Mouse (Mus musculus): ENCODE measurements at regions not wholly inside any gene's neighbourhood (a gene's known extent, or its start where the extent isn't known, plus 50 kb on each side); places are given as distances from the start of the nearest gene placed in this dataset.

GRCm38 (mm10) chr10:38147421-38147820, 674.2 kb downstream of the Rfpl4b start:
- DNase-seq (ENCODE audit: low read depth in 1 of 2, low spot score in 2 of 2): no peak

- no peak for DNase-seq (ENCODE audit: low read depth in 1 of 2, low spot score in 2 of 2)
Observed at GRCm38 (mm10) chr10:38139196-38139595, 682.4 kb downstream of the Rfpl4b start.

DNA sequence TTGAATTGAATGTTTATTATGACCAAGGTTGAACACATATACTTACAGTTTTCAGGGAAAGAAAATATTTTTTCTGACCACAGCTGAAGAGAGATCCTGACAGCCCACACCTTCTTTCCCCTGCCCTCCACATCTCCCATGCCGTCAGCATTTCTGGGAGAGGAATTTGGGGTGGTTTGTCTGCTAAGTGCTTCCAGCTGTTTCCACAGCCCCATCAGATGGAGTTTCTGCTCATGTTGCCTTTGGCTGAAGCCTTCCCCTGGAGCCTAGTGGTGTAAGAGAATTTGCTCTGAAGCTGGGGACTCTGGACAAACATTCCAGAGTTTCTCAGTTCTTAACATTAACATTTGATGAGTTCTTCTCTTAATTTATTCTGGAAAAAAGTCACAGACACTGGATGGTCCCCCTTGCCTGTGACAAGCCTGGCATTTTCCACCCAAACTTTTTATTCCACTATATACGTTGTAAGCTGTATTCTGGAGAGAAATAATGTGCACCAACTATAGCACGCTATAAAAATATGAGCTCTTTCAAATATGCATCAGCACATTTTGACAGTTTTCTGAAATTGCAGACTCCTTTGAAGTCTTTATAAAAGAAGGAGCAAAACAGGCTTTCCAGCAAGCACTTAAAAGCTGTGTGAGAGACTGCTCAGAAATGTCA, 699.5 kb downstream of the Rfpl4b start:
- no peak for DNase-seq (ENCODE audit: low read depth in 1 of 2, low spot score in 2 of 2)

DNA sequence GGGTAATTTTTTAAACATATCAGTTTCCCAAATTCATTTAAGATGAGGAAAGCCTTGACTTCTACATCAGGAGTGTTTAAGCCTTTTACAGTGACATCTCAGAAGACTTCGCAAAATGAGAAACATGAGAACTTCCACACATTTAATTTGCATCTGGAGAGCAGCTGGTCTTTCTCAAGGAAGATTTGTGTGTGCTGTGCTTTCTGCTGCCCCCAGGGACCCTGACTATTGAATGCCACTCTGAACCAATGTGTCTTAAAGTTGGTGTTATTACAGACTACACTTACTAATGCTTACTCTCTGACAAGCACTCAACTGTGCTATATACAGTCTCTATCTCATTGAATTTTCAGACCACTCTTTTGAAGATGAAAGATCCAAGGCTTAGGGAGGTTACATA, 703.0 kb downstream of the Rfpl4b start:
- no peak for DNase-seq (ENCODE audit: low read depth in 1 of 2, low spot score in 2 of 2)

DNA sequence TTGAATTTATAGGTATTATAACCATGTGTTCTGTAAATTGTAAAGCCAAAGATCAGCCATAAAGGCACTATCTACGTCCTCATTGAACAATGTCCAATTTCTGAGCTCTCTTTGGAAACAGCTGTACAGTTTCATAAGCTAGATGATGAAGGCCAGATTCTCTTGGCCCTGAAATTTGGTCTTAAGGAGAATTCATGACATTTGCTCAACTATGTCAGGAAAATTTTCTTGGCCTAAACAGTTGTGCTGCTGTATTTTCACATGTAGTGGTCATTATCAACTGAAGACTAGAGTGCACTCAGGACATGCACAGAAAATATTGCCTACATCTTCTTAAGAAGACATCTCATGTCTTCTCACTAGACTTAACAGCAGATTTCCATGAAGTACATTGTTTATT, 705.1 kb downstream of the Rfpl4b start:
- no peak for DNase-seq (ENCODE audit: low read depth in 1 of 2, low spot score in 2 of 2)

- no peak for DNase-seq (ENCODE audit: low read depth in 1 of 2, low spot score in 2 of 2)
Observed at GRCm38 (mm10) chr10:38114194-38114593, 707.4 kb downstream of the Rfpl4b start.

DNA sequence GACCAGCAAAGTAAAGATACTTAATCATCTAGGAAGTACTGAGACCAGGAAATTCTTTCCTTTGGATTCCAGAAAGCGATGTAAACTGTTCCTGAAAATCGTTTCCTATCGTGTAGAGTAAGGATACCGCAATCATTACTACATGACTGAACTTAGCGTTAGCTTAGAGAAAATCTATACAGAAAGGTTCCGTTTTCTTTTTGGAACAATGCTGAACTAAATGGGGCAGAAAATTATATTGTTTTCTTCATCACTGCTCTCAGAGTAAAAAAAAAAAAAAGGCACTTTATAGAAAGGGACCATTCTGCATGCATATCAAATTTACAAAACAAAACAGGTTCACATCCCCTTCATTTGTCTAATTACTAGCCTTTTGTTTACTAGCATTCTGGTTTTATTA, 713.0 kb downstream of the Rfpl4b start:
- no peak for DNase-seq (ENCODE audit: low read depth in 1 of 2, low spot score in 2 of 2)

DNA sequence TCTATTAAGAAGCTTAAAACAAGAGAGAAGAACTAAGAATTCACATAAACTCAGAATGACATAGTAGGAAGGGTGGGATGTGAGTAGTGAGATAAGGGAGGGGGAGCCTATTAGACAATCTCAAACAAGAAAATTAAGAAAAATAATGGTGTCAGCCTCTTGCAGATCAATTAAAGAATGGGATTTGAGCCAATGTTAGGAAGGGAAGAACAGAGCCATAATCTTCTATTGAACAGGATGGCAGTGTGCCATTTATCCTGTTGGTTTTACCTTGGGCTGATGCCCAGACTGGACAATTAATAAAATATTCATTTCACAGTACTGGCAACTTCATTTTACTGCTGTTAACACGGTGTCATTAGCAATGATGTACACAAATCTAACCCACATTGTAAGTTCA, 718.0 kb downstream of the Rfpl4b start:
- DNase-seq (ENCODE audit: low read depth in 1 of 2, low spot score in 2 of 2): no peak

- no peak for DNase-seq (ENCODE audit: low read depth in 1 of 2, low spot score in 2 of 2)
Observed at GRCm38 (mm10) chr10:38078521-38078920, 743.1 kb downstream of the Rfpl4b start.

- no peak for DNase-seq (ENCODE audit: low read depth in 1 of 2, low spot score in 2 of 2)
Observed at GRCm38 (mm10) chr10:38072394-38072793, 749.2 kb downstream of the Rfpl4b start.

DNA sequence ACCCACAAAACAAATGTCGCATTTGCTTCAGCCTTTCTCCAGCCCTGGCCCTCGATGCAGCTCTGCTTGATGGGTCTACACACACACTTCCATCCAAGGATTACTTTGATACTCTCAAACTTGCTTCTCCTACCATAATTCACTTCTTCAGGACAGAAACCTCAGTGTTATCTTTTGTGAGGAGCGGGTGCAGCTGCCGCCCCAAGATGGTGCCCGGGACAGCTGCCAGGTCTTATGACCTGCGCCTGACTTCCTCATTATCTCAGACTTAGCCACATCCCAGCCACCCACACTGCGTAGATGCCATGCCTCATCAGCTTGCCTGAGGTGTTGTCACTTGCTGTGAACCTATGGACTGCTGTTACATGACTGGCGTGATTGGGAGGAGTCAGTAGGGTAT, 762.5 kb downstream of the Rfpl4b start:
- DNase-seq (ENCODE audit: low read depth in 1 of 2, low spot score in 2 of 2): no peak

- DNase-seq (ENCODE audit: low read depth in 1 of 2, low spot score in 2 of 2): no peak
Observed at GRCm38 (mm10) chr10:38010452-38010851, 811.1 kb downstream of the Rfpl4b start.

- no peak for DNase-seq (ENCODE audit: low read depth in 1 of 2, low spot score in 2 of 2)
Observed at GRCm38 (mm10) chr10:37995691-37996445, 825.7 kb downstream of the Rfpl4b start.

GRCm38 (mm10) chr10:37988297-37989263, 833.0 kb downstream of the Rfpl4b start:
- DNase-seq (ENCODE audit: low read depth in 1 of 2, low spot score in 2 of 2): no peak

DNA sequence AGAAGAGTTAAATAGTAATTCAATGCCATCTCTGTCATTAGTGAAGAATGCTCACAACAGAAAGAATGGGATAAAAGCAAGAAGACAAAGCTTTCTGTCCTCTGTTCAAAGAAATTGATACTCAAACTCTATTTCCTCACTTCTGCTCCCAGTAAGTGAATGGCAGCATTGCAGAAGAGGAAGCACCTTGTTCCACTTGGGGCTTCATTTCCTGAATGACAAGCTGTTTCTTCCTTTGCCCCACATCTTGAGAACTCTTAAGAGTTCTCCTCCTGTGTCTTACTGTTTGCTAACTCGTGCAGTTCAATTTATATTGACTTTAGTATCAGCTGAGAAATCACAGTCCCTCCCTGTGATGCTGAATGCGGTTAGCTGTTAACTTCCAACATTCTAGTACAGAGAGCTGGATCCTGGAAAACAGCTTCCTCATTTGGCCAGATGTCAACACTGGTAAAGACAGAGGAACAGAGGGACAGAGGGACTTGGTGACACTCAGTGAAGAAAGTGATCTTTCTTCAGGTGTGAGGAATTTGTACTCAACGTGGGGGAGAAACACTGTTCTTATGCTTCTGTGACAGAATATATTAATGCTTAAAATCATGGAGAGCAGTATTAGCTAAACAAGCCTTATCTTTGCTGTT, 840.3 kb upstream of the Marcks start:
- no peak for DNase-seq (ENCODE audit: low read depth in 1 of 2, low spot score in 2 of 2)

- no peak for DNase-seq (ENCODE audit: low read depth in 1 of 2, low spot score in 2 of 2)
Observed at GRCm38 (mm10) chr10:37960051-37960450, 821.3 kb upstream of the Marcks start.

- DNase-seq (ENCODE audit: low read depth in 1 of 2, low spot score in 2 of 2): no peak
Observed at GRCm38 (mm10) chr10:37914780-37915179, 776.1 kb upstream of the Marcks start.

DNA sequence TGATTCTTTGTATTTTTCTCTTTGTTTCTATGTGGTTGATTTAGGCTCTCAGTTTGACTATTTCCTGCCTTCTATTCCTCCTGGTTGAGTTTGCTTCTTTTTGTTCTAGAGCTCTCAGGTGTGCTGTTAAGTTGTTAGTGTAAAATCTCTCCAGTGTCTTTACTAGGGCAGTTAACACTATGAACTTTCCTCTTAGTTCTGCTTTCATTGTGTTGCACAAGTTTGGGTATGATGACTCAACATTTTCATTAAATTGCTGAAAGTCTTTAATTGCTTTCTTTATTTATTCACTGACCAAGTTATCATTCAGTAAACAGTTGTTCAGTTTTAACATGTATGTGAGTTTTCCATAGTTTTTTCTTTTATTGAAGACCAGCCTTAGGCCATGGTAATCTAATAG, 772.9 kb upstream of the Marcks start:
- no peak for DNase-seq (ENCODE audit: low read depth in 1 of 2, low spot score in 2 of 2)

- DNase-seq (ENCODE audit: low read depth in 1 of 2, low spot score in 2 of 2): no peak
Observed at GRCm38 (mm10) chr10:37908276-37908675, 769.6 kb upstream of the Marcks start.

- no peak for DNase-seq (ENCODE audit: low read depth in 1 of 2, low spot score in 2 of 2)
Observed at GRCm38 (mm10) chr10:37907731-37908130, 769.0 kb upstream of the Marcks start.

GRCm38 (mm10) chr10:37887961-37888360, 749.2 kb upstream of the Marcks start:
- no peak for DNase-seq (ENCODE audit: low read depth in 1 of 2, low spot score in 2 of 2)
